Mouse (Mus musculus) heart, postnatal 0 days (tissue): ENCODE results near the gene Defb36.

Experiments
- CTCF ChIP-seq: IDR thresholded peaks from 2 replicates; pipeline ENCODE4 v1.5.1; 2016; ENCODE audit warnings: antibody characterized with exemption, control low read depth, low read depth
- EP300 ChIP-seq: IDR thresholded peaks from 2 replicates; pipeline ENCODE4 v1.6.1; 2016; ENCODE audit warnings: antibody characterized with exemption, low read depth

DNA sequence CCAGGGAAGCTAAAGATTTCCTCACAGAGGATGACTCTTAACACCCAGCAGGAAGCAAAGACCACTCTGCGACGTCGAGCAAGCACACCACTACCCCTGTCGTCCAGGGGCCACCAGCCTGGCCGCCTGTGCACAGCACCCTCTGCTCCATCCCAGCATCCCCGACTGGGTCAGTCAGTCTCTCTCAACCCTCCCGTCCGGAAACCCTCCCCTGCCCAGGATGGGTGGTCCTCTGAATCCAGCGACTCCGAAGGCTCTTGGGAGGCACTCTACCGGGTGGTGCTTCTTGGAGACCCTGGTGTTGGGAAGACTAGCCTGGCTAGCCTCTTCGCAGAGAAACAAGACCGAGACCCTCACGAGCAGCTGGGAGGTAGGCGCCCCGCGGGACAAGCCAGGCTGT, 23.9 kb downstream of the Defb36 start:
- no peak for TF ChIP-seq CTCF
- TF ChIP-seq EP300: no peak
